Mouse (Mus musculus) heart, embryonic 11.5 days (tissue): Measurements from ENCODE around the gene R3hdm2. TPM values are rescaled to one million over a fixed set of nuclear protein-coding genes. Genes with fewer than 3 reads are reported as not detected.

Experiments
- ATAC-seq: fragments of 200-750 bp; cut with Nextera tagmentation; replicated peaks from 2 replicates; pipeline ENCODE4 v1.8.0; 2017; ENCODE audit warnings: moderate library complexity; ENCODE audit not compliant: insufficient number of reproducible peaks, low FRiP score, low TSS enrichment
- H3K27ac ChIP-seq: fragments of 300-500 bp; sonication (generic); 2 replicates; pipeline ENCODE4 v1.5.1; 2014; ENCODE audit warnings: mild to moderate bottlenecking, low read depth, low read length
- H3K27me3 ChIP-seq: fragments of 300-500 bp; sonication (generic); 2 replicates; pipeline ENCODE4 v1.6.1; 2014; ENCODE audit warnings: mild to moderate bottlenecking, low read length, mixed read lengths; ENCODE audit not compliant: control insufficient read depth, insufficient read depth
- H3K36me3 ChIP-seq: fragments of 300-500 bp; sonication (generic); 2 replicates; pipeline ENCODE4 v1.6.1; 2014; ENCODE audit warnings: mild to moderate bottlenecking, low read length, moderate library complexity, mixed read lengths; ENCODE audit not compliant: control insufficient read depth, insufficient read depth
- H3K4me1 ChIP-seq: fragments of 300-500 bp; sonication (generic); 2 replicates; pipeline ENCODE4 v1.6.1; 2014; ENCODE audit warnings: low read length; ENCODE audit not compliant: control insufficient read depth, insufficient read depth
- H3K4me2 ChIP-seq: fragments of 300-500 bp; sonication (generic); 2 replicates; pipeline ENCODE4 v1.6.1; 2014; ENCODE audit warnings: mild to moderate bottlenecking, moderate library complexity
- H3K4me3 ChIP-seq: fragments of 300-500 bp; sonication (generic); 2 replicates; pipeline ENCODE4 v1.5.1; 2014; ENCODE audit warnings: low read depth, low read length
- H3K9ac ChIP-seq: fragments of 300-500 bp; sonication (generic); 2 replicates; pipeline ENCODE4 v1.6.1; 2014; ENCODE audit warnings: mild to moderate bottlenecking, low read depth, low read length, moderate library complexity
- H3K9me3 ChIP-seq: fragments of 300-500 bp; sonication (generic); replicated peaks from 2 replicates; pipeline ENCODE4 v1.6.1; 2016; ENCODE audit warnings: low read length; ENCODE audit not compliant: control insufficient read depth
- WGBS: fragments of 180-500 bp; shearing (Covaris S2); extraction: QIAGEN DNeasy Blood & Tissue Kit; methylation state at CpG from one replicate; pipeline ENCODE4 v1.1.7; 2014; ENCODE audit not compliant: insufficient replicate concordance; 5-methylcytosine and 5-hydroxymethylcytosine counted together
- polyA plus RNA-seq: library from polyadenylated mRNA; unstranded; fragments of >200 nt; fragmentation: Nextera tagmentation; extraction: Ambion mirVana; gene quantifications from 2 replicates; pipeline ENCODE4 v1.2.1, GENCODE M21; 2014

R3hdm2 gene
- polyA plus RNA-seq, 1 experiment from 2014 or later = 30.3 TPM

DNA sequence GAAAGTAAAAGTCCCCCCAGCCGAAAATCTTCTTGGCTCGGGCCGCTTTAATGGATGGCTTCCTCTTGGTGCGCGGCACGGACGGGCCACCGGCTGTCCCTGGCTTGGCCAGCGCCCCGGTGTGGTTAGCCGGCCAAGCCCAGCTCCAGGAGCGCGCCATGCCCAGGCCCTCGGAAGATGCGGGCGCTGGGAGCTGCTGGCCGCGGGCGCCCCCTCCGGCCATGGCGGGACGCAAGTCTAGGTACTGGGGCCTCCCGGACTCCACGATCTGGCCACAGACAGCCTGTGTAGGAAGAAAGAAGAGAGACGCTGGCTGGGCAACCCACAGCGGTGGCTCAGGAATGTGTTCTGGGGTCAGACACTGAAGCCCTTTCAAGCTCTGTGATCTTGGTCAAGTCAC lies 146.6 kb downstream of the R3hdm2 start:
- ATAC-seq = no peak; the same call in 1 of the 2 replicates
- Histone ChIP-seq H3K36me3 (no peaks in the 10 kb centered on the region), H3K4me1 (peaks cover 14% of the 10 kb centered on the region), H3K27me3 (peaks cover 87% of the 10 kb centered on the region), H3K4me3 (peak overlapping the region; percentile 29), H3K4me2 (peak overlapping the region; percentile 51), H3K27ac (no peak overlapping the region), H3K9ac (no peak overlapping the region), H3K9me3 (no peaks in the 10 kb centered on the region)
- under 1% methylated on average over 26 of the region's 26 CpGs for WGBS

GRCm38 (mm10) chr10:127527481-127527880 lies 147.4 kb downstream of the R3hdm2 start:
- H3K36me3 ChIP-seq = no peaks in the 10 kb centered on the region
- H3K4me3 ChIP-seq = no peak overlapping the region
- no peak overlapping the region for H3K4me2 ChIP-seq
- no peak overlapping the region for H3K9ac ChIP-seq
- no peak overlapping the region for H3K27ac ChIP-seq
- peaks cover 95% of the 10 kb centered on the region for H3K27me3 ChIP-seq
- 0 out of 2 replicates have a peak, but pooled peaks have one; percentile 37 for ATAC-seq
- no peaks in the 10 kb centered on the region for H3K9me3 ChIP-seq
- 3% methylated on average over 17 of the region's 17 CpGs for WGBS
- peaks cover 13% of the 10 kb centered on the region for H3K4me1 ChIP-seq

GRCm38 (mm10) chr10:127530945-127531344 lies 150.8 kb downstream of the R3hdm2 start:
- H3K27ac ChIP-seq = no peak overlapping the region
- H3K4me1 ChIP-seq = peaks cover 22% of the 10 kb centered on the region
- H3K27me3 ChIP-seq = peaks cover 100% of the 10 kb centered on the region
- no peak overlapping the region for H3K9ac ChIP-seq
- no peak overlapping the region; the same call in 1 of the 2 replicates for H3K4me2 ChIP-seq
- under 1% methylated on average over 22 of the region's 25 CpGs for WGBS
- no peaks in the 10 kb centered on the region for H3K9me3 ChIP-seq
- H3K36me3 ChIP-seq = no peaks in the 10 kb centered on the region
- H3K4me3 ChIP-seq = no peak overlapping the region
- ATAC-seq = no peak

- Histone ChIP-seq H3K9ac (no peak overlapping the region), H3K36me3 (no peaks in the 10 kb centered on the region), H3K4me1 (peaks cover 19% of the 10 kb centered on the region), H3K27me3 (peaks cover 100% of the 10 kb centered on the region), H3K9me3 (no peaks in the 10 kb centered on the region), H3K4me3 (no peak overlapping the region), H3K4me2 (no peak overlapping the region), H3K27ac (no peak overlapping the region)
- no peak for ATAC-seq
- WGBS = 1% methylated on average over 4 of the region's 4 CpGs
Observed at GRCm38 (mm10) chr10:127531548-127531947, 151.4 kb downstream of the R3hdm2 start.

DNA sequence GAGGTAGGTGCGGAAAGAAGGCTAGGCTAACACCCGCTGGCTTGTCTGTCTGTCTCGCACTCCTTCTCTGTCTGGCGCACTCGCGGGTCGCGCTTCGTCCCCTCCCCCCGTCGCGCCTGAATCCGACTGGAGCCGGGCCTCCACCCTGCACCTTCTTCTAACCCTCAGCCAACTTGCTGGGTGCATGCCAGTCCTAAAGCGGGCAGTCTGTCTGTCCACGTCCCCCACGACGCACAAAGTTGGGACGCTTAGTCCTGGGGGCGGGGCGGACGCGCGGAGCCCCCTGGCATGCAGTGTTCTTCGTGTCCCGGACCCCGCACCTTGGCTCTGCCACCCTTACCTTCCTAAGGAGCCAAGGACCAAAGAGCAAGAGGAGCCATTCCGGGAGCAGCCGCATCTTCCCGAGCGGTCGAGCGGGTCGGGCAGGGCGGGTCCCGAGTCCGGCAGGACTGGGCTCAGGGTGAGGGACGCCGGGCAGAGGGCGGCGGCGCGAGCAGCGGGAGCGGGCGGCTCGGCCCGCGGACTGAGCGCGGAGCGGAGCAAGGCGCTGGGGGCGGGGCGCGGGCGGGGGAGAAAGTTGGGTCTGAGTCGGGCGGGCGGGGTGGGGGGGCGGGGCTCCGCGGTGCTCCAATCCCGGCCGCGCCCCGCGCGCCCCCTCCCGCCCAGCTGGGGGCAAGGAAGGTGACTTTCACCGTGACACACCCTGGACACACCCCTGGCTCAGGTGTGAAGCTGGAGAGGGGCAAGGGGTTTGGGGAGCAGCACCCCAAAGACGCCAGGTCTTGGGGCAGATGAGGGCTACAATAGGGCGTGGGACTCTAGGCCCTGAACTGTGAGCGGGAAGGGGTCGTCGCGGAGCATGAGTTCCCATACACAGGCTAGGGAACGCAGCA lies 154.2 kb downstream of the R3hdm2 start, which contains the start of gene Nxph4:
TSS of gene Nxph4 (minus strand) at position 524 of the 893 bp plus-strand sequence.
- Histone ChIP-seq H3K4me1 (peaks cover 13% of the 10 kb centered on the region), H3K4me3 (peak within 1 kb of the TSS; percentile 41), H3K27me3 (peaks cover 76% of the 10 kb centered on the region), H3K36me3 (peaks cover 1% of the 10 kb centered on the region; the same call in 1 of the 2 replicates), H3K9me3 (no peaks in the 10 kb centered on the region), H3K4me2 (peak within 1 kb of the TSS; percentile 67), H3K27ac (no peak within 1 kb of the TSS), H3K9ac (peak within 1 kb of the TSS; percentile 54)
- 1% methylated on average over 60 of the region's 78 CpGs for WGBS
- no peak for ATAC-seq

GRCm38 (mm10) chr10:127534929-127535384 lies 154.8 kb downstream of the R3hdm2 start:
- WGBS = 1% methylated on average over 30 of the region's 30 CpGs
- Histone ChIP-seq H3K36me3 (peaks cover 4% of the 10 kb centered on the region; the same call in 1 of the 2 replicates), H3K4me2 (peak overlapping the region; percentile 67), H3K27ac (no peak overlapping the region), H3K9me3 (no peaks in the 10 kb centered on the region), H3K4me1 (peaks cover 13% of the 10 kb centered on the region), H3K9ac (no peak overlapping the region), H3K4me3 (peak overlapping the region; percentile 41; the same call in 1 of the 2 replicates), H3K27me3 (peaks cover 69% of the 10 kb centered on the region)
- no peak for ATAC-seq

- no peak for ATAC-seq
- H3K4me1 ChIP-seq = peaks cover 10% of the 10 kb centered on the region
- 11% methylated on average over 8 of the region's 8 CpGs for WGBS
- no peak overlapping the region for H3K4me3 ChIP-seq
- H3K36me3 ChIP-seq = peaks cover 12% of the 10 kb centered on the region
- H3K9me3 ChIP-seq = no peaks in the 10 kb centered on the region
- H3K9ac ChIP-seq = no peak overlapping the region
- no peak overlapping the region for H3K4me2 ChIP-seq
- H3K27me3 ChIP-seq = peaks cover 51% of the 10 kb centered on the region
- H3K27ac ChIP-seq = no peak overlapping the region
Observed at GRCm38 (mm10) chr10:127536586-127537314, 156.6 kb downstream of the R3hdm2 start.

GRCm38 (mm10) chr10:127537854-127538583 lies 157.9 kb downstream of the R3hdm2 start:
- ATAC-seq = 0 out of 2 replicates have a peak, but pooled peaks have one; percentile 27
- no peak overlapping the region for H3K4me2 ChIP-seq
- no peaks in the 10 kb centered on the region for H3K9me3 ChIP-seq
- no peak overlapping the region for H3K27ac ChIP-seq
- peaks cover 17% of the 10 kb centered on the region for H3K36me3 ChIP-seq
- H3K9ac ChIP-seq = no peak overlapping the region
- 24% methylated on average over 7 of the region's 7 CpGs for WGBS
- H3K4me1 ChIP-seq = peaks cover 10% of the 10 kb centered on the region
- H3K4me3 ChIP-seq = no peak overlapping the region
- peaks cover 38% of the 10 kb centered on the region for H3K27me3 ChIP-seq
